Mouse (Mus musculus): ENCODE results near the gene Amdhd2. TPM values are rescaled to one million over a fixed set of nuclear protein-coding genes. Genes with fewer than 3 reads are reported as not detected.
"Not testable (repeated sequence)": the region's sequence is repeated elsewhere in the genome, so short reads cannot be mapped to it uniquely, and the experiment has no call there.

Amdhd2 gene
- polyA plus RNA-seq, 1 experiment from 2014 or later, result 20.5 TPM

- TF ChIP-seq EP300 (optimal IDR thresholded peaks at IDR 0.05) (no peak), CTCF (IDR thresholded peaks at IDR 0.05; ENCODE audit: low read depth) (no peak)
- Histone ChIP-seq H3K4me1 (replicated peaks; ENCODE audit: control insufficient read depth, insufficient read depth) (peaks cover 4% of the 10 kb centered on the region; the same call in 1 of the 2 replicates), H3K9me3 (ENCODE audit: control insufficient read depth, low read length) (no peaks in the 10 kb centered on the region), H3K36me3 (ENCODE audit: control insufficient read depth, insufficient read depth, low read length) (no peaks in the 10 kb centered on the region), H3K27me3 (ENCODE audit: control insufficient read depth, insufficient read depth, low read length) (no peaks in the 10 kb centered on the region), H3K4me2 (replicated peaks; ENCODE audit: low read depth) (peak overlapping the region; percentile 76), H3K9ac (ENCODE audit: low read length) (0 out of 2 replicates have a peak overlapping the region, but pooled peaks have one; percentile 93), H3K27ac (replicated peaks) (peak overlapping the region; percentile 96; the same call in 1 of the 2 replicates), H3K4me3 (ENCODE audit: low read depth, low read length) (peak overlapping the region; percentile 99)
- DNase-seq (ENCODE audit: low spot score) (no peak), ATAC-seq (ENCODE audit: low FRiP score, low TSS enrichment) (no peak)
- 73% methylated on average over 4 of the region's 4 CpGs for WGBS
Observed at GRCm38 (mm10) chr17:24139968-24140367, 23.6 kb downstream of the Amdhd2 start.

DNA sequence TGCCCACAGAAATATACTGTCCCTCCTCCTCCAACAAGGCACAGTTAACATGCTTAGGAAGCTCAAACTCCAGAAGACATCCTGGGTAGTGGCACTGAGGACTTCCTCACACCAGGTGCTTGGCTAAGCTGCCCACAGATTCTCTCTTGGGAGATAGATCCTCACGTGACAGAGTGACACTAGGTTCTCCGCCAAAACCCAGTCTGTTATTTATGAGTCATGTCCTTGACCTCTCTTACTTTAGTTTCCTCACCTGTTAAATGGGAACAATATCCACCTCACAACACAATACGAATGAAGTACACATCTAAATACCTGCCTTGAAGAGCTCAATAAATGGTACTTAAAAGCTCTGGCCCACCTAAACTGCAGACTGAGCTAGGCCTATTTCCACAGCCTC is 24.3 kb downstream of the Amdhd2 start:
- no peak overlapping the region for H3K27ac ChIP-seq (replicated peaks)
- no peak for DNase-seq (ENCODE audit: low spot score)
- TF ChIP-seq CTCF (IDR thresholded peaks at IDR 0.05; ENCODE audit: low read depth) (no peak), EP300 (optimal IDR thresholded peaks at IDR 0.05) (no peak)
- WGBS, result 65% methylated on average over 3 of the region's 3 CpGs
- H3K4me2 ChIP-seq (replicated peaks; ENCODE audit: low read depth), result no peak overlapping the region
- no peak for ATAC-seq (ENCODE audit: low FRiP score, low TSS enrichment)
- H3K9me3 ChIP-seq (ENCODE audit: control insufficient read depth, low read length), result no peaks in the 10 kb centered on the region
- H3K36me3 ChIP-seq (ENCODE audit: control insufficient read depth, insufficient read depth, low read length), result no peaks in the 10 kb centered on the region
- H3K4me3 ChIP-seq (ENCODE audit: low read depth, low read length), result no peak overlapping the region
- peaks cover 4% of the 10 kb centered on the region; the same call in 1 of the 2 replicates for H3K4me1 ChIP-seq (replicated peaks; ENCODE audit: control insufficient read depth, insufficient read depth)
- H3K9ac ChIP-seq (ENCODE audit: low read length), result no peak overlapping the region
- H3K27me3 ChIP-seq (ENCODE audit: control insufficient read depth, insufficient read depth, low read length), result no peaks in the 10 kb centered on the region

- ATAC-seq (ENCODE audit: low FRiP score, low TSS enrichment), result no peak
- Histone ChIP-seq H3K9me3 (ENCODE audit: control insufficient read depth, low read length) (no peaks in the 10 kb centered on the region), H3K36me3 (ENCODE audit: control insufficient read depth, insufficient read depth, low read length) (no peaks in the 10 kb centered on the region), H3K4me3 (ENCODE audit: low read depth, low read length) (no peak overlapping the region), H3K4me2 (replicated peaks; ENCODE audit: low read depth) (no peak overlapping the region), H3K9ac (ENCODE audit: low read length) (no peak overlapping the region), H3K4me1 (replicated peaks; ENCODE audit: control insufficient read depth, insufficient read depth) (peaks cover 4% of the 10 kb centered on the region; the same call in 1 of the 2 replicates), H3K27ac (replicated peaks) (no peak overlapping the region), H3K27me3 (ENCODE audit: control insufficient read depth, insufficient read depth, low read length) (no peaks in the 10 kb centered on the region)
- 49% methylated on average over 2 of the region's 2 CpGs for WGBS
- no peak for TF ChIP-seq EP300 (optimal IDR thresholded peaks at IDR 0.05)
- TF ChIP-seq CTCF (IDR thresholded peaks at IDR 0.05; ENCODE audit: low read depth), result no peak
- no peak for DNase-seq (ENCODE audit: low spot score)
Observed at GRCm38 (mm10) chr17:24137226-24137880, 26.2 kb downstream of the Amdhd2 start.

DNA sequence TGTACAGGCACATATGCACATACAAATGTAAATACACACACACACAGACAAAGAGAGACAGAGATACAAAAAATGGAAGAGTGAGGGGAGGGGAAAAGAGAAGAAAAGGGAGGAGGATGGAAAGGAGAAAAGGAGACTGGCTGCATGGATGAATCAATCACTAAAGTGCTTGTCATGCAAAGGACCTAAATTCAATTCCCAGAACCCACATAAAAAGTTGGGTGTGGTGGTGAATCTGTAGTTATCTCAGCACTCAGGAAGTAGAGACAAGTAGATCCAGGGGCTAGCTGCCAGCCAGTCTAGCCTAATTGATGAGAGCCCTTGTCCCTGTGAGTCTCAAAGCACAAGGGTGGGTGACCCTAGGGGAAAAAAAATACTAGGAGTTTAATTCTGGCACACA is 29.5 kb downstream of the Amdhd2 start:
- TF ChIP-seq CTCF (IDR thresholded peaks at IDR 0.05; ENCODE audit: low read depth), result no peak
- no peak for TF ChIP-seq EP300 (optimal IDR thresholded peaks at IDR 0.05)
- no peak for ATAC-seq (ENCODE audit: low FRiP score, low TSS enrichment)
- H3K9ac ChIP-seq (ENCODE audit: low read length), result no peak overlapping the region

GRCm38 (mm10) chr17:24132919-24133318 is 30.6 kb downstream of the Amdhd2 start:
- DNase-seq (ENCODE audit: low spot score); H3K4me2 ChIP-seq (replicated peaks; ENCODE audit: low read depth); H3K36me3 ChIP-seq (ENCODE audit: control insufficient read depth, insufficient read depth, low read length); H3K27ac ChIP-seq (replicated peaks); H3K27me3 ChIP-seq (ENCODE audit: control insufficient read depth, insufficient read depth, low read length); H3K9me3 ChIP-seq (ENCODE audit: control insufficient read depth, low read length); H3K4me3 ChIP-seq (ENCODE audit: low read depth, low read length); ATAC-seq (ENCODE audit: low FRiP score, low TSS enrichment); H3K9ac ChIP-seq (ENCODE audit: low read length); H3K4me1 ChIP-seq (replicated peaks; ENCODE audit: control insufficient read depth, insufficient read depth): not testable (repeated sequence)
- WGBS, result 93% methylated on average over 4 of the region's 4 CpGs
- peak; percentile 41 for TF ChIP-seq CTCF (IDR thresholded peaks at IDR 0.05; ENCODE audit: low read depth)

More for the DNA sequence above, 29.5 kb downstream of the Amdhd2 start:
- Histone ChIP-seq H3K4me1 (replicated peaks; ENCODE audit: control insufficient read depth, insufficient read depth) (no peaks in the 10 kb centered on the region), H3K36me3 (ENCODE audit: control insufficient read depth, insufficient read depth, low read length) (no peaks in the 10 kb centered on the region; the same call in 1 of the 2 replicates), H3K27me3 (ENCODE audit: control insufficient read depth, insufficient read depth, low read length) (no peaks in the 10 kb centered on the region), H3K9me3 (ENCODE audit: control insufficient read depth, low read length) (no peaks in the 10 kb centered on the region), H3K27ac (replicated peaks) (no peak overlapping the region), H3K4me3 (ENCODE audit: low read depth, low read length) (no peak overlapping the region), H3K4me2 (replicated peaks; ENCODE audit: low read depth) (no peak overlapping the region)
- DNase-seq (ENCODE audit: low spot score), result no peak

- Histone ChIP-seq H3K9me3 (ENCODE audit: control insufficient read depth, low read length) (no peaks in the 10 kb centered on the region), H3K36me3 (ENCODE audit: control insufficient read depth, insufficient read depth, low read length) (no peaks in the 10 kb centered on the region; the same call in 1 of the 2 replicates), H3K9ac (ENCODE audit: low read length) (no peak overlapping the region), H3K4me3 (ENCODE audit: low read depth, low read length) (no peak overlapping the region), H3K27me3 (ENCODE audit: control insufficient read depth, insufficient read depth, low read length) (no peaks in the 10 kb centered on the region), H3K4me1 (replicated peaks; ENCODE audit: control insufficient read depth, insufficient read depth) (no peaks in the 10 kb centered on the region), H3K27ac (replicated peaks) (no peak overlapping the region), H3K4me2 (replicated peaks; ENCODE audit: low read depth) (no peak overlapping the region)
- 89% methylated on average over 3 of the region's 3 CpGs for WGBS
- TF ChIP-seq CTCF (IDR thresholded peaks at IDR 0.05; ENCODE audit: low read depth) (peak; percentile 32; the same call in 1 of the 2 replicates), EP300 (optimal IDR thresholded peaks at IDR 0.05) (no peak)
- no peak for ATAC-seq (ENCODE audit: low FRiP score, low TSS enrichment)
- DNase-seq (ENCODE audit: low spot score), result no peak
Observed at GRCm38 (mm10) chr17:24131570-24131969, 32.0 kb downstream of the Amdhd2 start.

- not testable (repeated sequence) for H3K4me1 ChIP-seq (replicated peaks; ENCODE audit: control insufficient read depth, insufficient read depth); H3K27me3 ChIP-seq (ENCODE audit: control insufficient read depth, insufficient read depth, low read length); H3K4me2 ChIP-seq (replicated peaks; ENCODE audit: low read depth); H3K4me3 ChIP-seq (ENCODE audit: low read depth, low read length); H3K9me3 ChIP-seq (ENCODE audit: control insufficient read depth, low read length); H3K9ac ChIP-seq (ENCODE audit: low read length); DNase-seq (ENCODE audit: low spot score); ATAC-seq (ENCODE audit: low FRiP score, low TSS enrichment); H3K27ac ChIP-seq (replicated peaks); H3K36me3 ChIP-seq (ENCODE audit: control insufficient read depth, insufficient read depth, low read length)
- 85% methylated on average over 4 of the region's 4 CpGs for WGBS
Observed at GRCm38 (mm10) chr17:24129246-24129645, 34.3 kb downstream of the Amdhd2 start.
